Mouse (Mus musculus): ENCODE data around the gene Masp1.

Gene Masp1

DNA sequence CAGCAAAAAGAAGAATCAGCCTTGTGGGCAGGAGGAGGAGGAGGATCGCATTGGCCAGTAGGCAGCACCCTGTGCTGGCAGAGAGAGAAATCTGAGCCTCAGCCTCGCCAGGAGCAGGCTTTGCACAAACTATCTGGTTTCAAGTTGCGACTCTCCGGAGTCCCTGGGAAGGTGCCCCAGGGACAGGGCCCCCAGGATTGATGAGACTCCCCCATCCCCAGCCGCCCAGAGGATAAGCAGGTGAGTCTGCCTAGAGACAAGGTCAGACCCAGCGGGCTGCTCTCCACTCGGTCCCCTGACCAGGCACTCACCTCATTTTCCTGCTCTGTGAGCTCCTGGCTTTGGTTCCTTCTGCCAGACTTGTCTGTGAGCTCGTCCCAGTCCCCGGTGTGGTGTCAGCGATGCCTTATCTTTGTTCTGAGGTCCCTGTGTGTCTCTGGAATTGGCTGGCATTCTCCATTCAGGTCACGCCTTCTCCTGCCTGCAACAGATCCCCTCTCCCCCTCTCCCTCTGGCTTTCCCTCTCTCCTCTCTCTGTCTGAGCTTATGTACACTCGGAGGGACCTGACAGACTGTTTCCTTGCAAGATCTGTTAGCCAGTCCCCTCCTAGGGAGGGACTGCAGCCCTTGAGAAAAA, at the start of gene Masp1, which contains the start of gene Rtp4:
Masp1 (minus strand) TSS at position 581 of the 637 bp plus-strand sequence.
Rtp4 (plus strand) TSS at position 57 of the 637 bp plus-strand sequence.
- no peak for DNase-seq

GRCm38 (mm10) chr16:23568369-23568958, 47.8 kb upstream of the Masp1 start:
- DNase-seq: no peak

GRCm38 (mm10) chr16:23557669-23558068, 37.1 kb upstream of the Masp1 start:
- DNase-seq: no peak

DNA sequence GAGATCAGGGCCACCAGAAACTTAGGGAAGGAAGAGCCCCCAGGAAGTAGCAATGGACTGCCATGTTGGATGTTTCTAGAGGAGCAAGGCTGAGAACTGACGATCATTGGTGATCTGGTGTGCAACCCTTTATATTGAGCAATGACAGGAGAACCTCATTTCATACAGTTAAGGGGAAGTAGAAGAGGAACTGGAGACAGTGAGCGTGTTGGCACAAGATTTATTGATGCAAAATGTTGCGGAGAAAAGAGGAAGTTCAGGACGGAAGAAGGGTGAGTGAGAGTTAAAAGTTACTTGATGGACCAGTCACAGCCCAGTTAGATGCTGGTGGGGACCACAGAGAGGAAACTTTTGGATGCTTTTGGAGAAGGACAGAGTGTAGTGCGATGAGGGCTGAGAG, 36.6 kb upstream of the Masp1 start:
- DNase-seq: no peak

- DNase-seq: no peak
Observed at GRCm38 (mm10) chr16:23554673-23555072, 34.1 kb upstream of the Masp1 start.

GRCm38 (mm10) chr16:23550981-23551582, 30.5 kb upstream of the Masp1 start:
- no peak for DNase-seq

DNA sequence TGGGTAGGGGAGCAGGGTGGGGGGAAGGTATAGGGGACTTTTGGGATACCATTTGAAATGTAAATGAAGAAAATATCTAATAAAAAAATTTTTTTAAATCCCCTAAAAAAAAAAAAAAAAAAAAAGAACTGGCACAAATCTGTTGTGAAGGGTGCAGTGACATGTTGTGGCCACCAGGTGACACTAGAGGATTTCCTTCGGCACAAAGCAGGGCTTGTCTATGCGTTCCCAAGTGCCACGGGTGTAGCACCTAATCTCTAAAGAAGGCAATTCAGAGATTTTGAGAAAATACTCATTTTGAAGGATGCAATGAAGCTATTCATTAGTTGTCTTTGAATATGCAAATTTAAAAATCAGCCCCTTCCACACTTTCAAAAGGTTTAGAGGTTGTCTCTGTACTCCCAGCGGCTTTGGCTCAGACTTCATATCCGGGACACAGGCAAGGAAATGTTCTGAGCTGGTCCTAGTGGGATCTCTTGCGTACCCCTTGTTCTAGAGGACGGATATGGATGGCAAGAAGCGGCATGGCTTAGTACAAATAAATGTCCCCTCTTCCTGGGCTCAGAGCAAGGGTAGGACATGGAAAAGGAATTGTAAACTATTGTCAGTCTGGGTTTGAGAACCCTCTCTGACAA, 29.8 kb upstream of the Masp1 start:
- DNase-seq: peak; percentile 40

DNA sequence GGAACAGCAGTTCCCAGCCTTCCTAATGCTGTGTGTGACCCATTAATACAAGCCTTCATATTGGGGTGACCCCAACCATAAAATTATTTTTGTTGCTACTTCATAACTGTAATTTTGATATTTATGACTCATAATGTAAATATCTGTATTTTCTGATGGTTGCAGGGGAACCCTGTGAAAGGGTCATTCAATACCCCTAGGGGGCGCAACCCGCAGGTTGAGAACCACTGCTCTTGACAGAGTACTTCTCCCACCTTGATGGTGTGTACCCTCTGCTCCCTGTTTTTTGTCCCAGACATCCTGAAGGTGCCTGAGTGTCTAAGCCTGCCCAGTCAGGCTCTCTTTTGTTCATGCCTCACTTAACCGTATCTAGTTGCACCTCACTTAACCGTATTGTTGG, 27.2 kb upstream of the Masp1 start:
- DNase-seq: no peak

DNA sequence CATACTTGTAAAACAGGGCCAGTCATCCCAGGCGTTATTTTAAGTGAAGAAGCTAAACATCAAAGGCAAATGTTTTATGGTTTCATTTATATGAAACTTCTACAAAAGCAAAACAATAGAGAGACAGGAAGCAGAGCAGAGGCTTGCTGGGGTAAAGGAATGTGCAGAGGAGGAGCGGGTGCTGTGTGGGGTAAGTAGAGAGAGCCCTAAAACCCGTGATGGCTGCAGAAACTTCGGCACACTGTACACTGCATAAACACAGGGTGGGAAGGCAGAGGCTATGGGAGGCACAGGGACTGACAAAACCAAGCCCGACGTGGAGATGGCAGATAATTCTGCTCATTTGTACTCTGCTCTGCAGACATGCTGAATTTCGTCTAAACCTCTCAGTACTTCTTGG, 23.7 kb upstream of the Masp1 start:
- DNase-seq: no peak

- DNase-seq: no peak
Observed at GRCm38 (mm10) chr16:23542866-23543265, 22.3 kb upstream of the Masp1 start.

DNA sequence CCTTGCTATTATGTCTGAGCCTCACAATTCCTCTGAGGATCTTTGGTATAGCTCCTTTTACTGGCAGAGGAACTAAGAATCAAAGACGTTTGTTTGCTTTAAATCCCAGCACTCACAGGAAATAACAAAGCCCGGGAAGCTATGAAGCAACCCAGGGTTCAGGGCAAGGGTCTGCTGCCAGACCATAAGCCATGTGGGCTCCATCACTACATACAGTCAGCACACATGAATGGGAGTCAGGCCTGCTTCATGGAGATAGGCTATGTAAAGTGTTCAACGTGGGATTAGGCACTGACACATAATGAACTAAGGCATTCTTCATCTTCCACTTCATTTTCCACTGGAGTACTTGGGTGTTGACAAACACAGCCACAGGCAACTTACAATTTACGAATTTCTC, 20.4 kb upstream of the Masp1 start:
- no peak for DNase-seq

DNA sequence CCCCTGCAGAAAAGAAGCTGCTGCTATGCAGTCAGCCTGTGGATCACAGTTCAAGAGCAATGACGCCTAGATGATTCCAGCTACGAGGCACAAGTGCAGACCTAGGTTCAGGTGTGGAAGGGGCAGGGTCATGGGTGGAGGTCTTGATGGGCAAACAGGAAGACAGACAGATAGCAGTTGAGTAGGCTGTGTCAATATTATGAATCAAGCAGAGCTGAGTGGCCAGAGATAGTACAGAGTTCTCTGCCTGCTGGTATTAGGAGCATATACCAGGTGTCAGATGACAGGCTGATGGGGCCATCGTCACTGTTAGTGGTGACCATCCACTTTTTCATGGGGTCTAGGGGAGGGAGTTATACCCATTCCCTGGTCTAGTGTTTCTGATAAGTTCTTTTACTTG, 13.1 kb upstream of the Masp1 start:
- no peak for DNase-seq

DNA sequence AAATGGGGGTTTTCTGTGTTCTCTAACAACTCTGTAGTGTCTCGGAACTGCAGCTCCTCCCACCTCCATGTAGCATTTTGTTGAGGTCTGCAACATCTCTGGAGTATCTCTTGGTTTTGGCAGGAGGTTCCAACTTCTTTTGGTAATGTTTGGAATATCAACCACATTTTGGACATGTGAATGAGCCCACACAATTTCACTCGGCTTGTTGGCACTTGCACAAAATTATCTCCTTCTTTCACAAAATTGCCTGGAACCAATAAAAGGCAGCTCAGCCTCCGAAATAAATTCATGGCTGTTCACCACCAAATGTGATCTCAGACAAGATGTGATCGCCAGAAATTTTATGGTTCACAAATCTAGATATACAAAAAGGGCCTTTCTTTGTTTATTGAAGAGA, 8.6 kb upstream of the Masp1 start:
- no peak for DNase-seq

GRCm38 (mm10) chr16:23522081-23522480, 1.5 kb upstream of the Masp1 start:
- no peak for DNase-seq

GRCm38 (mm10) chr16:23521092-23521491, 477 bp upstream of the Masp1 start:
- no peak for DNase-seq

DNA sequence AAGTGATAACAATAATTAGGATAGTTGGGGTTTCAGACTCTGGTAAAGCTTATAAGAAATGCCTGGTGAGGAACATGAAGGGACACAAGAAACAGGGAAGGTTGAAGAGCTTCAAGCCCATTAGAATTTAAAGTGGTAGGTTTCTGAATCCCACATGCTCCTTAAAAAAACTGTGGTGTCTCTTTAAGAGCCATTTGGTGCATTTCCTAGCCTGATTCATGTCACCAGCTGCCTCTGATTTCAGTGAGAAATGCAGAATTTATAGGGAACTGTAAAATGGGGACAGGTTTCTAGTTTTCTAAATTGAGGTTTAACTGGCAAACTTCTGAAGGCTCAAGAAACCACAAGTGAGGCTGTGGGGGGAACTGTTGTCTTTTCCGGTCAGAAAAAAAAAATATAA, 844 bp downstream of the Masp1 start:
- DNase-seq: no peak

- no peak for DNase-seq
Observed at GRCm38 (mm10) chr16:23518567-23519369, 1.8 kb downstream of the Masp1 start.

DNA sequence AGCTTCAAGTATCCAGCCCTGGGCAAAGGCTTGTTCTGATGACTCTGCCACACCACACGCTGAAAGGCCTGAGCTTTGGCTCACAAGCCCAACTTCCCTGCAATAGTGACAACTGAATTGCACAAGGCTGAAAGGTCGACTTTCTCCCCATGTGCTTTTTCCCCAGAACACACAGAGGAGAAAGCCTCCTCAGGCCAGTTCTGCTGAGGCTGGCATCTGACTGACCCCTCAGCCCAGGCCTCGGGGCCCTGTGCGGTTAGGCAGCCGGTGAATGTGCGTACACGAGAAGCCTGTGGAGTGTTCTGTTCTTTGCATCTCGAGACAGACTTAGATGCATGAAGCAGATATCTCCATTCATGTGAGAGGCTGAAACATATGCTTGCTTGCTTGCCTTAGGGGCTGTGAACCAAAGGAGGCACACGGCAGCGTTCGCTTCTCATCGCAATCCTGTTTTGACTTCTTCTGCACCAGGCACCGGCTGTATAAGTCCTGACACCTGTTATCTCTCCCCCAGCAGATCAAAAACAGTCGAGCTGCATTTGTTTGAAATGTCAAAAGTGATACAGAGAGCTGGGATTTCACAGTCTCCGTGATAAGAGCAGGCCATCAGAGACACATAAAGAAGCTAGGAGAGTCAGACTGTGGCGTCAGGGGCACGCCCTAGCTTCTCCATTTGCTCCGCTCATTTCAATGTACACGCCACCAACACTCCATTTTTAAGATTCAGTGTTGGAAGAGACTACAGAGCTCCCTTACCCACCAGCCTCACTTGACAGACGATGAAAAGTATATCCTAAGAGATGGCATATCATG, 2.7 kb downstream of the Masp1 start:
- no peak for DNase-seq

DNA sequence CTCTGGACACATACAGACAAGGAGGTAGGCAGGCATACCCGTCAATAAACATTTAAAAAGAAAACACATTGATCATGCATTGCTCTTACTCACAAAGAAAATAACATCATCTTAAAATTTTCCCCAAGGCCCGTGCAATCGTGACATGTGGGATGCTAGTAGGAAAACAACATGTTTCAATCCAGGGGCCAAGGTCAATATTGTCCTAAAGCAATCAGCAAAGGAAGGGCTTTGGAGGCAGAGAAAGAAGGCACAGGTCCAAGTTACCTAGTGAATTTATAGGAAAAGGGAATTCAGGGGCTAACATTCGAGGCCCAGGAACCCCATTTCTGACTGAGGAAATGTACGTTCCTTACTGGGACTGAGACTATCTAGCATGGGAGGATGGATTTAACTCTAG, 3.4 kb downstream of the Masp1 start:
- no peak for DNase-seq

GRCm38 (mm10) chr16:23516606-23517005, 4.0 kb downstream of the Masp1 start:
- DNase-seq: no peak

- no peak for DNase-seq
Observed at GRCm38 (mm10) chr16:23515766-23516165, 4.8 kb downstream of the Masp1 start.

DNA sequence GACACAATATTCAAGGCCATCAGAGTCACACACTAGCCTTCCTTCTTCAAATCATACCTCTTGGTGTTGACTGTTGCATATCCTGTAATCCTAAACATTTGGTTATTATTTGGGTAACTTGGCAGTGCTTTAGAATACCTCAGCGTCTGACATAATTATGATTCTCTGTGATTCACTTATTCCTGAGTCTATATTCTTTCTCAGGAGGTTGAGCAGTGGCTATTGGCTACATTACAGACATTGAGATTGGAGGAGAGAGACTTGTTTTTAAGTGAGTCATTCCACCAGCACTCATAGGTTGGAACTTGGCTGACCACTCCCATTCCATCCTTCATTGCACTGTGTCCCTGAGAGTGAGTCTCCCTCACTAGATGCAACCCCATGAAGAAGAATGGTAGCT, 7.2 kb downstream of the Masp1 start:
- DNase-seq: no peak
